Mouse (Mus musculus) heart, postnatal 0 days (tissue): ENCODE results near the gene Kcnj11.

Source experiments
- CTCF ChIP-seq: IDR thresholded peaks from 2 replicates; pipeline ENCODE4 v1.5.1; 2016; ENCODE audit warnings: antibody characterized with exemption, control low read depth, low read depth
- EP300 ChIP-seq: IDR thresholded peaks from 2 replicates; pipeline ENCODE4 v1.6.1; 2016; ENCODE audit warnings: antibody characterized with exemption, low read depth

GRCm38 (mm10) chr7:46122964-46123363, 22.4 kb upstream of the Kcnj11 start:
- TF ChIP-seq CTCF = no peak
- no peak for TF ChIP-seq EP300
